In the genomic region with DNA sequence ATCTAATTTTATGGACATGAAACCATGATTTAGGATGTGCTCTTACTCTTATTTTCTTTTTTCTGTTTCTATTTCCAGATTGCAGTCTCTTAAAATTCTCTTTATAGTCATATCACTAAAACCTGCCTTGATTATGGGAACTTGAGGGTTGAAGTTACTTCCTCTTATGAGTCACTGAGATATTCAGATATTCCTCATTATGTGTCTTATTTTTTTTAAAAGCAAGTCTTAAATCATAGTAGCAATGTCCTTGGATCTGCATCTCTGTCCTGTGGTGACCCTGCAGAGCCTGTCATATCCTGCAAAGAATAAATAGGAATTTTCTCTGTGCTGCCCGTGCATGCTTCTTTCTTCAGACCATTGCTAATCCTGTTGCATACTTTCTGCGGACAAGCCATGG, we compare ENCODE assay signal across 31 mouse cellular contexts. TPM values are rescaled to one million over a fixed set of nuclear protein-coding genes. Genes with fewer than 3 reads are reported as not detected.
DNase-seq lines count a peak whose midpoint lies in the region; ATAC-seq lines count a peak whose summit lies in the region.
"Had no signal": no experiment of that assay in that cellular context is flagged by ENCODE, and none has a peak within 500 bp of the region (broad histone marks: within the 10 kb centered on the region; RNA-seq: fewer than 3 reads in every experiment).

No protein-coding gene starts in this region.

- no peak overlapping the region for H3K9ac ChIP-seq in midbrain, embryonic 16.5 days (ENCODE audit: low read depth, low read length)
- H3K9ac ChIP-seq: forebrain, postnatal 0 days; hindbrain, embryonic 13.5 days; intestine, embryonic 15.5 days had no signal

- 63% methylated on average over 2 of the region's 2 CpGs for WGBS in midbrain, embryonic 16.5 days
- 97% methylated on average over 2 of the region's 2 CpGs for WGBS in limb, embryonic 10.5 days

- DNase-seq in 416B (ENCODE audit: low read depth) (peak; percentile 63), A20 (ENCODE audit: low read depth, low spot score) (peak; percentile 52), MEL-GATA-1-ER (ENCODE audit: extremely low read depth, low read depth) (peak; percentile 2)
- DNase-seq in limb, embryonic 10.5 days (ENCODE audit: low spot score): no peak
- no peak for DNase-seq in embryo, embryonic 10.5 days (ENCODE audit: low spot score)
- DNase-seq: adrenal gland, adult 2 months; adrenal gland, postnatal 36 days; B cell, adult 2 months; cerebellum, adult 11 months; cerebellum, adult 2 months; cerebellum, adult 9-11 months; cerebellum, postnatal 25 days; forebrain, postnatal 0 days; gastrocnemius, adult 2 months; gastrocnemius, postnatal 14 days; kidney, adult 11 months had no signal

- no peak overlapping the region for H3K4me2 ChIP-seq in midbrain, embryonic 16.5 days (ENCODE audit: low read length)
- H3K4me2 ChIP-seq: heart, embryonic 11.5 days; hindbrain, embryonic 13.5 days; intestine, embryonic 15.5 days had no signal

- H3K4me1 ChIP-seq in midbrain, embryonic 16.5 days (ENCODE audit: control insufficient read depth, insufficient read depth, low read length): no peaks in the 10 kb centered on the region
- H3K4me1 ChIP-seq in limb, embryonic 10.5 days: no peaks in the 10 kb centered on the region
- H3K4me1 ChIP-seq: forebrain, embryonic 10.5 days; hindbrain, embryonic 10.5 days; hindbrain, embryonic 13.5 days; intestine, embryonic 15.5 days had no signal

- H3K36me3 ChIP-seq in midbrain, embryonic 16.5 days (ENCODE audit: control insufficient read depth, insufficient read depth, low read length): no peaks in the 10 kb centered on the region
- H3K36me3 ChIP-seq in limb, embryonic 10.5 days: no peaks in the 10 kb centered on the region
- H3K36me3 ChIP-seq: forebrain, embryonic 10.5 days; hindbrain, embryonic 10.5 days; hindbrain, embryonic 13.5 days; intestine, embryonic 15.5 days had no signal

- no peaks in the 10 kb centered on the region for H3K9me3 ChIP-seq in midbrain, embryonic 16.5 days (replicated peaks; ENCODE audit: control insufficient read depth, low read length, poor library complexity, severe bottlenecking)
- no peaks in the 10 kb centered on the region for H3K9me3 ChIP-seq in limb, embryonic 10.5 days (replicated peaks)
- H3K9me3 ChIP-seq: forebrain, embryonic 10.5 days; hindbrain, embryonic 10.5 days; hindbrain, embryonic 13.5 days; intestine, embryonic 15.5 days had no signal

- H3K27ac ChIP-seq in midbrain, embryonic 16.5 days (ENCODE audit: low read length): no peak overlapping the region
- H3K27ac ChIP-seq in limb, embryonic 10.5 days: no peak overlapping the region
- H3K27ac ChIP-seq: forebrain, embryonic 10.5 days; gastrocnemius, adult 2 months; hindbrain, embryonic 10.5 days; hindbrain, embryonic 13.5 days; intestine, embryonic 15.5 days had no signal

- ATAC-seq in midbrain, embryonic 16.5 days: no peak
- ATAC-seq: forebrain, embryonic 14.5 days; forebrain, postnatal 0 days; hindbrain, embryonic 16.5 days; intestine, embryonic 15.5 days; Patski had no signal

- H3K4me3 ChIP-seq in midbrain, embryonic 16.5 days (ENCODE audit: low read depth, low read length): no peak overlapping the region
- H3K4me3 ChIP-seq in limb, embryonic 10.5 days: no peak overlapping the region
- H3K4me3 ChIP-seq: forebrain, embryonic 10.5 days; gastrocnemius, adult 2 months; hindbrain, embryonic 10.5 days; hindbrain, embryonic 13.5 days; intestine, embryonic 15.5 days had no signal

- no peaks in the 10 kb centered on the region for H3K27me3 ChIP-seq in midbrain, embryonic 16.5 days (ENCODE audit: control insufficient read depth, insufficient read depth, low read depth, low read length)
- no peaks in the 10 kb centered on the region for H3K27me3 ChIP-seq in limb, embryonic 10.5 days (ENCODE audit: low read depth, poor library complexity, severe bottlenecking)
- H3K27me3 ChIP-seq: hindbrain, embryonic 13.5 days; intestine, embryonic 15.5 days; Patski had no signal

RNA-seq across cellular contexts. Expression of a gene that starts 31.2 kb away (rescaled TPM):
- not detected in 2 replicates for polyA plus RNA-seq in midbrain, embryonic 16.5 days (2015; fragmentation: Nextera tagmentation; extraction: Ambion mirVana)
- not detected in 2 replicates for polyA plus RNA-seq in limb, embryonic 10.5 days (2016; fragmentation: Nextera tagmentation; extraction: Ambion mirVana)
- polyA plus RNA-seq: adrenal gland, adult 2 months; cerebellum, adult 2 months; cortical plate, adult 2 months; embryonic facial prominence, embryonic 11.5 days; embryonic facial prominence, embryonic 14.5 days; forebrain, embryonic 10.5 days; forebrain, embryonic 14.5 days; forebrain, postnatal 0 days; frontal cortex, adult 2 months; heart, embryonic 11.5 days; heart, embryonic 14.5 days; heart, postnatal 0 days; hindbrain, embryonic 10.5 days; hindbrain, embryonic 13.5 days; hindbrain, embryonic 16.5 days; intestine, embryonic 15.5 days; Patski had no signal

Comparison
In these comparisons a context has a peak if more than half of its experiments do, and no peak if none do; other contexts are left out.
1. DNase-seq: peak in 416B (single experiment), A20 (single experiment) and MEL-GATA-1-ER (single experiment); none in limb, embryonic 10.5 days (single experiment) and embryo, embryonic 10.5 days (single experiment).